Mouse (Mus musculus) heart, embryonic 15.5 days (tissue): Measurements from ENCODE around the gene Sprr2a2. TPM values are rescaled to one million over a fixed set of nuclear protein-coding genes. Genes with fewer than 3 reads are reported as not detected.
"Not testable (repeated sequence)": the region's sequence is repeated elsewhere in the genome, so short reads cannot be mapped to it uniquely, and the experiment has no call there.

Experiments
- ATAC-seq: fragments of 200-750 bp; cut with Nextera tagmentation; replicated peaks from 2 replicates; pipeline ENCODE4 v1.8.0; 2017; ENCODE audit warnings: low read depth, moderate TSS enrichment; ENCODE audit not compliant: insufficient number of reproducible peaks, insufficient read depth, low FRiP score
- H3K27ac ChIP-seq: fragments of 300-500 bp; sonication (generic); 2 replicates; pipeline ENCODE4 v1.5.1; 2015; ENCODE audit warnings: mild to moderate bottlenecking, inconsistent platforms
- H3K27me3 ChIP-seq: fragments of 300-500 bp; sonication (generic); 2 replicates; pipeline ENCODE4 v1.6.1; 2015; ENCODE audit warnings: inconsistent platforms
- H3K36me3 ChIP-seq: fragments of 300-500 bp; sonication (generic); 2 replicates; pipeline ENCODE4 v1.6.1; 2015; ENCODE audit warnings: mild to moderate bottlenecking, inconsistent platforms
- H3K4me1 ChIP-seq: fragments of 300-500 bp; sonication (generic); replicated peaks from 2 replicates; pipeline ENCODE4 v1.6.1; 2015; ENCODE audit warnings: inconsistent platforms
- H3K4me2 ChIP-seq: fragments of 300-500 bp; sonication (generic); 2 replicates; pipeline ENCODE4 v1.6.1; 2015; ENCODE audit warnings: inconsistent platforms, mild to moderate bottlenecking, moderate library complexity
- H3K4me3 ChIP-seq: fragments of 300-500 bp; sonication (generic); 2 replicates; pipeline ENCODE4 v1.5.1; 2015; ENCODE audit warnings: mild to moderate bottlenecking, inconsistent platforms
- H3K9ac ChIP-seq: fragments of 300-500 bp; sonication (generic); 2 replicates; pipeline ENCODE4 v1.6.1; 2015; ENCODE audit warnings: mild to moderate bottlenecking, inconsistent platforms
- H3K9me3 ChIP-seq: fragments of 300-500 bp; sonication (generic); replicated peaks from 2 replicates; pipeline ENCODE4 v1.6.1; 2016; ENCODE audit warnings: inconsistent platforms
- WGBS: fragments of 180-500 bp; shearing (Covaris S2); methylation state at CpG from one replicate; pipeline ENCODE4 v1.1.7; 2015; ENCODE audit warnings: mixed read lengths; 5-methylcytosine and 5-hydroxymethylcytosine counted together
- polyA plus RNA-seq: library from polyadenylated mRNA; unstranded; fragments of >200 nt; fragmentation: Nextera tagmentation; extraction: Ambion mirVana; gene quantifications from 2 replicates; pipeline ENCODE4 v1.2.1, GENCODE M21; 2015

Gene Sprr2a2
- polyA plus RNA-seq, result 6.6 and 35.7 TPM in 2 replicates

- H3K4me3 ChIP-seq, H3K4me2 ChIP-seq, H3K36me3 ChIP-seq, H3K27me3 ChIP-seq, H3K9me3 ChIP-seq, H3K4me1 ChIP-seq, H3K9ac ChIP-seq, ATAC-seq, H3K27ac ChIP-seq: not testable (repeated sequence)
- no CpG with 5 or more reads among the region's 2 CpGs for WGBS
Observed at GRCm38 (mm10) chr3:92215569-92215968, at the start of gene Sprr2a2, which contains the start of gene Sprr2a1. TSS of gene Sprr2a2 (plus strand) at chr3:92215920. TSS of gene Sprr2a1 (plus strand) at chr3:92215799.

GRCm38 (mm10) chr3:92169847-92170246, 45.9 kb upstream of the Sprr2a2 start:
- Histone ChIP-seq H3K27ac (no peak overlapping the region), H3K9me3 (no peaks in the 10 kb centered on the region), H3K36me3 (no peaks in the 10 kb centered on the region), H3K27me3 (no peaks in the 10 kb centered on the region), H3K4me3 (no peak overlapping the region), H3K4me2 (no peak overlapping the region), H3K4me1 (no peaks in the 10 kb centered on the region), H3K9ac (no peak overlapping the region)
- ATAC-seq, result no peak
- 80% methylated on average over 3 of the region's 3 CpGs for WGBS

GRCm38 (mm10) chr3:92176880-92177279, 38.8 kb upstream of the Sprr2a2 start:
- H3K9ac ChIP-seq, result no peak overlapping the region
- H3K4me2 ChIP-seq, result no peak overlapping the region
- H3K27ac ChIP-seq, result no peak overlapping the region
- no peaks in the 10 kb centered on the region for H3K36me3 ChIP-seq
- no peaks in the 10 kb centered on the region for H3K9me3 ChIP-seq
- no peaks in the 10 kb centered on the region for H3K4me1 ChIP-seq
- no peak overlapping the region for H3K4me3 ChIP-seq
- no peaks in the 10 kb centered on the region for H3K27me3 ChIP-seq
- no peak for ATAC-seq
- 67% methylated on average over 1 of the region's 1 CpGs for WGBS

- H3K9me3 ChIP-seq, result no peaks in the 10 kb centered on the region
- no peak overlapping the region for H3K4me3 ChIP-seq
- H3K9ac ChIP-seq, result no peak overlapping the region
- WGBS, result 77% methylated on average over 6 of the region's 6 CpGs
- H3K36me3 ChIP-seq, result no peaks in the 10 kb centered on the region
- no peak overlapping the region for H3K27ac ChIP-seq
- H3K4me2 ChIP-seq, result no peak overlapping the region
- ATAC-seq, result peak; percentile 39; the same call in 1 of the 2 replicates
- H3K4me1 ChIP-seq, result no peaks in the 10 kb centered on the region
- H3K27me3 ChIP-seq, result no peaks in the 10 kb centered on the region
Observed at GRCm38 (mm10) chr3:92195512-92196200, 20.1 kb upstream of the Sprr2a2 start.

GRCm38 (mm10) chr3:92211133-92211925, 4.4 kb upstream of the Sprr2a2 start:
- not testable (repeated sequence) for H3K4me3 ChIP-seq, H3K27me3 ChIP-seq, H3K27ac ChIP-seq, H3K9ac ChIP-seq, H3K4me1 ChIP-seq, H3K4me2 ChIP-seq, H3K36me3 ChIP-seq, H3K9me3 ChIP-seq
- peak; percentile 49 for ATAC-seq
- WGBS, result no CpG with 5 or more reads among the region's 16 CpGs

- H3K27me3 ChIP-seq, H3K36me3 ChIP-seq, ATAC-seq, H3K4me3 ChIP-seq, H3K9ac ChIP-seq, H3K27ac ChIP-seq, H3K4me2 ChIP-seq, H3K9me3 ChIP-seq, H3K4me1 ChIP-seq: not testable (repeated sequence)
- WGBS, result no CpG with 5 or more reads among the region's 1 CpGs
Observed at GRCm38 (mm10) chr3:92212059-92212458, 3.7 kb upstream of the Sprr2a2 start.

- not testable (repeated sequence) for H3K27ac ChIP-seq, H3K27me3 ChIP-seq, H3K4me2 ChIP-seq, H3K4me3 ChIP-seq, H3K9ac ChIP-seq, H3K4me1 ChIP-seq, ATAC-seq, H3K36me3 ChIP-seq, H3K9me3 ChIP-seq
Observed at GRCm38 (mm10) chr3:92213651-92214050, 2.1 kb upstream of the Sprr2a2 start.

- not testable (repeated sequence) for H3K9ac ChIP-seq, H3K36me3 ChIP-seq, H3K27me3 ChIP-seq, H3K4me2 ChIP-seq, H3K4me3 ChIP-seq, H3K27ac ChIP-seq, H3K4me1 ChIP-seq, H3K9me3 ChIP-seq, ATAC-seq
- WGBS, result no CpG with 5 or more reads among the region's 8 CpGs
Observed at GRCm38 (mm10) chr3:92219031-92219430, 3.3 kb downstream of the Sprr2a2 start.

- not testable (repeated sequence) for H3K9ac ChIP-seq, ATAC-seq, H3K9me3 ChIP-seq, H3K36me3 ChIP-seq, H3K4me3 ChIP-seq, H3K27me3 ChIP-seq, H3K27ac ChIP-seq, H3K4me1 ChIP-seq, H3K4me2 ChIP-seq
Observed at GRCm38 (mm10) chr3:92223708-92224107, 8.0 kb downstream of the Sprr2a2 start.

- H3K27ac ChIP-seq, H3K4me2 ChIP-seq, H3K4me1 ChIP-seq, H3K9me3 ChIP-seq, ATAC-seq, H3K27me3 ChIP-seq, H3K9ac ChIP-seq, H3K4me3 ChIP-seq, H3K36me3 ChIP-seq: not testable (repeated sequence)
- 73% methylated on average over 3 of the region's 3 CpGs for WGBS
Observed at GRCm38 (mm10) chr3:92227410-92227809, 11.7 kb downstream of the Sprr2a2 start.

- not testable (repeated sequence) for H3K36me3 ChIP-seq, H3K4me1 ChIP-seq, H3K4me3 ChIP-seq, ATAC-seq, H3K9ac ChIP-seq, H3K27me3 ChIP-seq, H3K27ac ChIP-seq, H3K4me2 ChIP-seq, H3K9me3 ChIP-seq
- no CpG with 5 or more reads among the region's 5 CpGs for WGBS
Observed at GRCm38 (mm10) chr3:92236463-92237189, 20.9 kb downstream of the Sprr2a2 start.
